Mouse (Mus musculus) CH12.LX (cell line): ENCODE results near the gene Mmrn2. TPM values are rescaled to one million over a fixed set of nuclear protein-coding genes. Genes with fewer than 3 reads are reported as not detected.

Source experiments
- DNase-seq: peaks from one replicate; pipeline ENCODE4 v3.0.0-alpha.2; 2013; ENCODE audit errors: extremely low read depth
- H3K27ac ChIP-seq: 2 replicates; pipeline ENCODE4 v1.5.1; 2012; ENCODE audit warnings: low read depth, mild to moderate bottlenecking, control low read depth, moderate library complexity; ENCODE audit not compliant: insufficient read depth
- H3K27me3 ChIP-seq: replicated peaks from 2 replicates; pipeline ENCODE3; 2012; ENCODE audit warnings: inconsistent platforms
- H3K36me3 ChIP-seq, 2 experiments: replicated peaks in 1 of 2; 2 replicates each; pipeline versions ENCODE3 to v1.6.1; 2012; ENCODE audit warnings: inconsistent platforms in 1 of 2, low read length in 1 of 2, mild to moderate bottlenecking in 1 of 2, mixed read lengths in 1 of 2, moderate library complexity in 1 of 2; ENCODE audit not compliant: control insufficient read depth in 1 of 2, insufficient read depth in 1 of 2
- H3K4me1 ChIP-seq, 2 experiments: 2 replicates each; pipeline ENCODE4 v1.6.1; 2012; ENCODE audit warnings: inconsistent platforms in 1 of 2, moderate library complexity in 1 of 2; ENCODE audit not compliant: insufficient read depth in 2 of 2, control insufficient read depth in 1 of 2
- H3K4me2 ChIP-seq: 2 replicates; pipeline ENCODE4 v1.6.1; 2012; ENCODE audit warnings: low read depth, mild to moderate bottlenecking, control low read depth; ENCODE audit not compliant: poor library complexity, insufficient read depth, severe bottlenecking
- H3K4me3 ChIP-seq, 3 experiments: fragments of 150-350 bp in 1 of 3; sonication (generic) in 1 of 3; replicated peaks in 1 of 3; 2 replicates each; pipeline versions ENCODE3 to v1.5.1; 2011 to 2012; ENCODE audit warnings: low read depth in 2 of 3, low read length in 2 of 3, mild to moderate bottlenecking in 2 of 3, moderate library complexity in 2 of 3, control low read depth in 1 of 3, improper control_type of control experiment in 1 of 3, inconsistent platforms in 1 of 3, mixed read lengths in 1 of 3; ENCODE audit not compliant: poor library complexity in 1 of 3
- H3K79me2 ChIP-seq: replicated peaks from 2 replicates; pipeline ENCODE4 v1.6.1; 2012; ENCODE audit warnings: mild to moderate bottlenecking, moderate library complexity; ENCODE audit not compliant: control insufficient read depth, poor library complexity, insufficient read depth, severe bottlenecking; ENCODE audit errors: extremely low read depth
- H3K9ac ChIP-seq: 2 replicates; pipeline ENCODE4 v1.6.1; 2012; ENCODE audit warnings: low read depth, mild to moderate bottlenecking, control low read depth, moderate library complexity; ENCODE audit not compliant: insufficient read depth
- H3K9me3 ChIP-seq: replicated peaks from 2 replicates; pipeline ENCODE3; 2012; ENCODE audit warnings: low read length, inconsistent platforms, mixed read lengths
- CTCF ChIP-seq, 2 experiments: IDR thresholded peaks in 1 of 2; conservative IDR thresholded peaks in 1 of 2; 2 replicates each; pipeline ENCODE4 v1.5.1; 2011 to 2012; ENCODE audit warnings: low read depth in 2 of 2, low read length in 2 of 2, improper control_type of control experiment in 1 of 2, inconsistent platforms in 1 of 2, mild to moderate bottlenecking in 1 of 2, moderate library complexity in 1 of 2
- IRF4 ChIP-seq: IDR thresholded peaks from 2 replicates; pipeline ENCODE4 v1.6.1; 2014; ENCODE audit warnings: low read depth, mild to moderate bottlenecking, inconsistent platforms, low read length, improper control_type of control experiment
- MAFK ChIP-seq: IDR thresholded peaks from 2 replicates; pipeline ENCODE4 v1.6.1; 2011; ENCODE audit warnings: low read length, improper control_type of control experiment; ENCODE audit not compliant: insufficient replicate concordance
- MAX ChIP-seq: IDR thresholded peaks from 2 replicates; pipeline ENCODE4 v1.6.1; 2011; ENCODE audit warnings: low read length, improper control_type of control experiment
- MAZ ChIP-seq: IDR thresholded peaks from 2 replicates; pipeline ENCODE4 v1.6.1; 2012; ENCODE audit warnings: low read depth, mild to moderate bottlenecking, inconsistent platforms, low read length, improper control_type of control experiment, moderate library complexity
- MEF2A ChIP-seq: IDR thresholded peaks from 2 replicates; pipeline ENCODE4 v1.6.1; 2014; ENCODE audit warnings: low read depth, mild to moderate bottlenecking, inconsistent platforms, low read length, improper control_type of control experiment, borderline replicate concordance
- MXI1 ChIP-seq: IDR thresholded peaks from 2 replicates; pipeline ENCODE4 v1.6.1; 2011; ENCODE audit warnings: mild to moderate bottlenecking, low read depth, low read length, improper control_type of control experiment
- MYC ChIP-seq: IDR thresholded peaks from 2 replicates; pipeline ENCODE4 v1.6.1; 2011; ENCODE audit warnings: low read depth, mild to moderate bottlenecking, improper control_type of control experiment, low read length
- NRF1 ChIP-seq: IDR thresholded peaks from 2 replicates; pipeline ENCODE4 v1.6.1; 2014; ENCODE audit warnings: low read depth, mild to moderate bottlenecking, inconsistent platforms, low read length, improper control_type of control experiment, moderate library complexity
- PAX5 ChIP-seq: IDR thresholded peaks from 2 replicates; pipeline ENCODE4 v1.6.1; 2012; ENCODE audit warnings: low read length, inconsistent platforms, mixed read lengths
- POLR2A ChIP-seq: IDR thresholded peaks from 2 replicates; pipeline ENCODE4 v1.6.1; 2011; ENCODE audit warnings: low read depth, mild to moderate bottlenecking, improper control_type of control experiment, low read length
- UBTF ChIP-seq: IDR thresholded peaks from 2 replicates; pipeline ENCODE4 v1.6.1; 2012; ENCODE audit warnings: low read depth, mild to moderate bottlenecking, inconsistent platforms, low read length, improper control_type of control experiment, moderate library complexity
- ZC3H11A ChIP-seq: IDR thresholded peaks from 2 replicates; pipeline ENCODE4 v1.6.1; 2012; ENCODE audit warnings: low read depth, mild to moderate bottlenecking, inconsistent platforms, low read length, improper control_type of control experiment
- ZKSCAN1 ChIP-seq: IDR thresholded peaks from 2 replicates; pipeline ENCODE4 v1.6.1; 2012; ENCODE audit warnings: low read depth, inconsistent platforms, low read length, improper control_type of control experiment, borderline replicate concordance
- ZMIZ1 ChIP-seq: IDR thresholded peaks from 2 replicates; pipeline ENCODE4 v1.6.1; 2012; ENCODE audit warnings: low read depth, mild to moderate bottlenecking, inconsistent platforms, low read length, improper control_type of control experiment
- ZNF384 ChIP-seq: IDR thresholded peaks from 2 replicates; pipeline ENCODE4 v1.6.1; 2012; ENCODE audit warnings: low read depth, low read length, improper control_type of control experiment, inconsistent platforms
- dilution Hi-C: fragments of 300-500 bp; cut with MboI; formaldehyde crosslinking; loops from 2 replicates; pipeline ENCODE4 v1.14.3; 2020; ENCODE audit warnings: low sequenced_read_pairs; ENCODE audit not compliant: extremely low pct_unique_long_range_greater_than_20kb, extremely low pct_ligation_motif_present
- in situ Hi-C: fragments of 300-500 bp; cut with MboI; formaldehyde crosslinking; loops from 3 replicates; pipeline ENCODE4 v1.14.3; 2019; ENCODE audit warnings: low sequenced_read_pairs, low pct_ligation_motif_present, low pct_unique_long_range_greater_than_20kb, mixed read lengths
- polyA plus RNA-seq: library from polyadenylated mRNA; unstranded; fragments of >175 nt; gene quantifications from 2 replicates; pipeline ENCODE4 v1.2.1, GENCODE M21; 2012; ENCODE audit warnings: low read depth; ENCODE audit not compliant: insufficient read length
- total RNA-seq, 2 experiments: library from RNA; depleted of rRNA; stranded (reverse); fragments of 300-350 nt in 1 of 2; fragments of >200 nt in 1 of 2; gene quantifications; 2 replicates each; pipeline ENCODE4 v1.2.3; 2012 to 2014

The Mmrn2 gene
- total and polyA plus RNA-seq, 3 experiments: 0.06 TPM; not detected in 2

DNA sequence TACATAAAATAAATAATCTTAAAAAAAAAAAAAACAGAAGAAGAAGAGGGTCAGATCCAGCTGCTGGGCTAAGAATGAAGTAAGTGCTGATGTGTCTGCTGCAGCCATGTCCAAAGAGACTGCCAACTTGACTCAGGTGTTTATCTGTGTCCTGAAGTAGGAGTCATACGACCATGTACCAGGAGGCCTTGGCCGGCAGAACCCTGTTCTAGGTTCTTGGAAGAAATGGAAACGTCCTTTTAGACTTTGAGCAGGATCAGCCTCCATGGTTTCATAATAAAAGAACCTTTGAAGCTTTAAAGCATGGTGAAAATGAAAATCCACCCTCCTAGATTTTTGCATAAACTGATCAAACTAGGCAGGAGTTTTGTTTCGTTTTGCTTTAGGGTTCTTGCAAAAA is 20.8 kb upstream of the Mmrn2 start:
- H3K27ac ChIP-seq: no peak overlapping the region
- DNase-seq: no peak
- H3K36me3 ChIP-seq: no peaks in the 10 kb centered on the region
- H3K4me3 ChIP-seq: no peak overlapping the region
- no peak overlapping the region for H3K9ac ChIP-seq
- TF ChIP-seq NRF1 (no peak), ZC3H11A (no peak), CTCF (conservative IDR thresholded peaks at IDR 0.05 in 1 of 2, IDR thresholded peaks at IDR 0.05 in 1 of 2; ENCODE audit: low read depth in 2 of 2, low read length in 2 of 2) (no peak), IRF4 (no peak), ZMIZ1 (no peak), POLR2A (no peak), PAX5 (no peak), MAZ (no peak), MYC (no peak), MXI1 (no peak), MAFK (no peak), ZNF384 (no peak), MEF2A (no peak), MAX (no peak)
- in situ Hi-C loops: no loop called here
- H3K9me3 ChIP-seq: no peaks in the 10 kb centered on the region
- H3K4me1 ChIP-seq: no peaks in the 10 kb centered on the region
- dilution Hi-C loops: no loop called here
- H3K27me3 ChIP-seq: peaks cover 3% of the 10 kb centered on the region
- H3K79me2 ChIP-seq: no peaks in the 10 kb centered on the region
- peak overlapping the region; percentile 23; the same call in 1 of the 2 replicates for H3K4me2 ChIP-seq

DNA sequence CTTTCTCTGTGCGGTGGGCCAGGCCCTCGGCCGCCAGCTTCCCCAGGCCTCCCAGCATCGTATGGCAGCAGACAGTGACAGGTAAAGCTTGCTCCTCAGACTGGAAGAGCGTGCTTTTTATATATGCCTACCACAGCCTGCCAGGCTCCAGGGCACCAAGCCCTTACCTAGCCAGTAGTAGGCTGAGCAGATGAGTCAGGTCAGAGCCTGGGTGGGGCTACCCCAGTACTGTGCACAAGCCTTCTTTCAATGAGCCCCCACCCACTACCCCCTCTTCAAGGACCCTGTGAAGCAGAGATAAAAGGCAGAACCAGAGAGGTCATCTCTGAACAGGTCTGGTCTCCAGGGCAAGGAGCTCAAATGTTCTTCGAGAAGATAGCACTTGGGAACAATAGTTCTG is 20.0 kb upstream of the Mmrn2 start, which contains the start of gene Fam25c:
Fam25c (minus strand) TSS at position 133 of the 400 bp plus-strand sequence.
- H3K36me3 ChIP-seq: no peaks in the 10 kb centered on the region
- TF ChIP-seq ZKSCAN1 (no peak), UBTF (no peak)
- H3K27ac ChIP-seq: no peak within 1 kb of the TSS
- no peaks in the 10 kb centered on the region for H3K9me3 ChIP-seq
- H3K9ac ChIP-seq: no peak within 1 kb of the TSS
- H3K27me3 ChIP-seq: peaks cover 3% of the 10 kb centered on the region
- no peaks in the 10 kb centered on the region for H3K79me2 ChIP-seq
- DNase-seq: no peak
- dilution Hi-C loops (no loop called here), in situ Hi-C loops (no loop called here)
- no peak within 1 kb of the TSS for H3K4me3 ChIP-seq
- H3K4me2 ChIP-seq: peak within 1 kb of the TSS; percentile 23; the same call in 1 of the 2 replicates
- no peaks in the 10 kb centered on the region for H3K4me1 ChIP-seq
